Mouse (Mus musculus) adrenal gland, postnatal 14 days (tissue): ENCODE results near the gene Lgr4. TPM values are rescaled to one million over a fixed set of nuclear protein-coding genes. Genes with fewer than 3 reads are reported as not detected.
"Not testable (repeated sequence)": the region's sequence is repeated elsewhere in the genome, so short reads cannot be mapped to it uniquely, and the experiment has no call there.

ENCODE experiments used
- DNase-seq: peaks from one replicate; pipeline ENCODE4 v3.0.0; 2021; ENCODE audit warnings: mixed read lengths
- long read RNA-seq, 2 experiments: library from polyadenylated mRNA; stranded (forward); transcript quantifications; one replicate each; pipeline ENCODE4 v2.0.0; 2021
- total RNA-seq: library from RNA; stranded (reverse); gene quantifications from 2 replicates; pipeline ENCODE4 v1.2.3, GENCODE M21; 2021

Gene Lgr4
- 109 and 125 TPM in 2 replicates for total RNA-seq
- long read RNA-seq, experiment 1, full-length matches to known transcripts: 39 of 49 reads
- long read RNA-seq, experiment 1, partial matches to known transcripts: 1 of 49 reads
- long read RNA-seq, experiment 1, other reads (novel, unspliced or antisense): 9 of 49 reads
- long read RNA-seq, experiment 2, full-length matches to known transcripts: 21 of 31 reads
- long read RNA-seq, experiment 2, partial matches to known transcripts: 1 of 31 reads
- long read RNA-seq, experiment 2, other reads (novel, unspliced or antisense): 9 of 31 reads

DNA sequence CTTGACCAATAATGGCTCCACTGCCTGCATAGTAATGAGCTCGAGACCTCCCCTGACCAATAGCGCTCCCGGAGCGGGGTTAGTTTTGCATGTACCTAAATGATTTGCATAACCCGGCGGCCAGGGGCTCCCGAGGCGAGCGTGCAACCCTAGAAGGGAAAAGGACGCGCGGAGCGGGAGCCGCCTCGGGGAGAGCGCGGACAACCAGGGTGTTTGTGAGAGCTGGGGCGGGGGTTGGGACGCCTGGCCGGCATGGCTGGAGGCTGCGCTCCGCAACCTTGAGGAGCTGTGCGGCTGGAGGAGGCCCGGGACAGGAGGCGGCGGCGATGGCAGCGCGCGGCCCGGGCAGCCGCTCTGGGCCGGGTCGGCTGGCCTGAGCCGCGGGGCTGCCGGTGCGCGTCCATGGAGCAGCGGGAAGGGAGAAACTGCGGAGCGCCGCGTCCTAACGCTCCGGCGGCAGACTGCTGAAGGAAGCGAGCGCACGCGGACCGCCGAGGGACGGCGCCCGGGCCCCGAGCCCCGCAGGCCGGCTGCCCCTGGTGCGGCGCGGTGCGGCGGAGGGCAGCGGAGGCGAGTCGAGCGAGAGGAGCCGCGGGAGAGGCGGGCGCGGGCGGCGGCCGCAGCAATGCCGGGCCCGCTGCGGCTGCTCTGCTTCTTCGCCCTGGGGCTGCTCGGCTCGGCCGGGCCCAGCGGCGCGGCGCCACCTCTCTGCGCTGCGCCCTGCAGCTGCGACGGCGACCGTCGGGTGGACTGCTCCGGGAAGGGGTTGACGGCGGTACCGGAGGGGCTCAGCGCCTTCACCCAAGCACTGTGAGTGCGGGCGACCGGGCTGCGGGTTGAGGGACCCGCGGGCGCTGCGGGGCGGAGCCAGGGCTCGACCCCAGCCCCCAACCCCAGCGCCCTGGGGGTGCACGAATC lies at the start of gene Lgr4:
TSS of gene Lgr4 (plus strand) at position 152 of the 918 bp plus-strand sequence.
- DNase-seq: peak; percentile 98

DNA sequence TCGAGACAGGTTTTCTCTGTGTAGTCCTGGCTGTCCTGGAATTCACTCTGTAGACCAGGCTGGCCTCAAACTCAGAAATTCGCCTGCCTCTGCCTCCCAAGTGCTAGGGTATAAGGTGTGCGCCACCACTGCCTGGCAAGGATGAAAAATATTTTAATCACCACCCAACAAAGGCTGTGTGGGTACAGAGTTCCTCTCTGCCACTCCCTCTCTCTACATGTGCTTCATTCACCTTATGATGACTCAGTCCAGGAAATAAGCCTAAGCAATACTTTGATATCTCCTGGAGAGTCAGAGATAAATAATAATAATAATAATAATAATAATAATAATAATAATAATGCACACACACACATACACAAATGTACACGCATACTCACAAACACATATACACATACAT lies 38.0 kb upstream of the Lgr4 start:
- not testable (repeated sequence) for DNase-seq

DNA sequence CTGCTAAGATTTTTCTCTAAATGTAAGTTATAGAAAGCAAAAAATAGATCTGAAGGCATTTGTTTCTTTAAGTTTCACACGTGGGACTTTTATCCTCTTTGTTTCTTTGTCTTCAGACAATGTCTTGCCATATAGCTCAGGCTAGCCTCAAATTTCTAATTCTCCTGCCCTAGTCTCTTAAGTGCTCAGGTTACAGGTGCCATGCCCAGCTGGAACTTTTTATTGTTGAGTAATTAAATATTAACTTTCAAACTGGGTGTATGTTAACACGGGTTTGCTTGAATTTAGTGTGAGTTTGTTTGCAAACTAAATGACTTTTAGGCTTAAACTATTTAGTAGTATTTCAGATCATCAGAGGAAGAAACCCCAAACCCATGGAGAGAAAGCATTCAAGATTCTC lies 36.3 kb upstream of the Lgr4 start:
- no peak for DNase-seq

DNA sequence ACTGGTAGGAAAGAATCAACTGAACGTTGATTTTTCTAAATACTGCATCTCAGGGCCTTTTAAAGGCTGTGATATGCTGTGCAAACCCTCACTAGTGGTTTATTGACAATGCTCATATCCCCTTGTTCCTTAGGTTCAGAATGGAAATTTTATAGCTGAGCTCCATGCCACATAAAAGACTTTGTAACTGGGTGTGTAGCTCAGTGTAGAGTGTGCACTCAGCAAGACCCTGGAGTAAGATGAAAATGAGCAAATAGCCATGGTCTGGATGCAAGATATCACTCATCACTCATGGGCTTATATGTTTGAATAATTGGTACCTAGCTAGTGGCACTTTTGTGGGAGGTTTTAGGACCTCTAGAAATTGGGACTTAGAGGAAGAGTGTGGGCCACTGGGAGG lies 35.8 kb upstream of the Lgr4 start:
- no peak for DNase-seq

DNA sequence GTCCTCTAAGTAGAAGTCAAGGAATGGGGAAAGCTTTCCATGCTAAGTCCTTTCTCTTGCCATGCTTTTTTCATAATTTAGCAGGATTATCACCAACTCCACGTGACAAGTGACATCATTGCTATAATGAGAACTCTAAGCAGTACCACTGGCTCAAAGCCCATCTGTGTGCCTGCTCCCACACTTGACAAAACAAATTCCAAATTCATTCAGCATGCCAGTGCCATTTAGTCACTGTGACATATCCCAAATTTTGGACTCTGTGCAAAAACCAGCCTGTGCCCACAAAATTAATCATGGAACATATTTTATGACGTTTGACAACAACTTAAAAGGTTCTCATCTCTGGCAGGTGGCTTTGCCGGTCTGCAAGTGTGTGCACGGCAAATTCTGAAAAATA lies 33.3 kb upstream of the Lgr4 start:
- no peak for DNase-seq

DNA sequence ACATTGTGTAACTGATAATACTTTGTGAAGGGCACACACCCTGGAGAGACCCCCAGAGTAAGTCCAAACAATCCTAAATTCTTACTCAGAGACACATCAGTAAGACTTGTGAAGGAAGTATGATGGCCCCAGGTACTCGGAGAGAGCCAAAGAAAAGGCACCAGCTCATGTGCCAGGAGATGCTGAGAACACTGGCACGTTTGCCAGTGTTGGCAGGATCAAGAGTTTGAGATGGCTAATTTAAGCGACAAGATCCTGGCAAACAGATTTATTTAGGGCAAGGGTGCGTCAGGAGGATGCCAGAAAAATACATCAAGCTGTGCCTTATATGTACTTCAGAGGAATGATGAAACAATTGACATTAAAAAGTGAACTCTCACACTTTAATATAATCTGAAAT lies 32.9 kb upstream of the Lgr4 start:
- DNase-seq: no peak

DNA sequence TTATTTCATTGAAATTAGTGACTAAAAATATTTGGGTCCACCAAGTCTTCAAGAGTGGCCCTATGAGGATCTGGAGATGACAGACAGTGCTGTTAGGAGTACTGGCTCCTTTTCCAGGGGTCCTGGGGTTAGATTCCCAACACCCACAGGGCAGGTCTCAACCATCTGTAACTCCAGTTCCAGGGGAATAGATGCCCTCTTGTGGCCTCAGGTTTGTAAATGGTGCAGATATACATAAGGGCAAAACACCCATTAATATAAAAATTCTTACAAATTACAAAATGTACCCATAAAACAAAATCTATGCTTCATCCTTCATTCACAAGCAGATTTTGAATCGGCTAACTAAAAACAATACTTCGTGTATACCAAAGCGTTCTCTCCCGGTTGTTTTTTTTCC lies 27.4 kb upstream of the Lgr4 start:
- DNase-seq: no peak

DNA sequence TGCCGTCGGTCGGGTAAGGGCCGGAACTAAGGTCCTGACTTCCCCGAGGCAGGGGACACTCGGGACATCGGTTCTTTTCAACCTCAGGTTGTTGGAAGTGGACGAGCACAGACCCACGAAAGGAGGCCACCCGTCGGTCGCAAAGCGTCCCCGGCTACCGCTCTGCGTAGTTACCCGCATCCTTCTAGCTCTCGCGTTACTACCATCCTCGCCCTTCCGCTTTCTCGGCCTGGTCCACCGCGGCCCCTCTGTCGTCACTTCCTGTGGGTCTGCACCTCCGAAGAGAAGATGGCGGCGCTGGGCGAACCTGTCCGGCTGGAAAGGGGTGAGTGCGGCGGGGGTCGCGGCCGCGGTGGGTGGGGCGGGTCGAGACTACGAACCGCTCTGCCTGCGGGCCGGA lies 26.9 kb upstream of the Lgr4 start, which contains the start of gene Lin7c:
TSS of gene Lin7c (plus strand) at position 257 of the 400 bp plus-strand sequence.
- peak; percentile 97 for DNase-seq

DNA sequence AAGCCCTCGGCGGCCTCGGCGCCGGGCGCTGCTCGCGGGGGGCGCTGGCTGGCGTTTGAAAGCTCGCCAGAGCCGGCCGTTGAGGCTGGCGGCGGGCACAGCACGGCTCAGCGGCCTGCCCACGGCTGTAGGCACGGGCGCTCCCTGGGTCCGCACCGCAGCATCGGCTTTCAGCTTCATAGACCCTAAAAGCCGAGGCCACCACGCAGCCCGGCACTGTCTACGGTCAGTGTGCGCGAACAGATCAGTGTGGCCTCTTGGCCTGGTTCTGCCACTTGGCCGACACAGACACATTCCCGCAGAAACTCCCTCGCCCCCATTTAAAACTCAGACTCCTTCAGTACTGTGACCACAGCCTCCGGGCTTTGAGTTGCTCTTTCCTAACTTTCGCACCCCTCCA lies 26.4 kb upstream of the Lgr4 start:
- no peak for DNase-seq

DNA sequence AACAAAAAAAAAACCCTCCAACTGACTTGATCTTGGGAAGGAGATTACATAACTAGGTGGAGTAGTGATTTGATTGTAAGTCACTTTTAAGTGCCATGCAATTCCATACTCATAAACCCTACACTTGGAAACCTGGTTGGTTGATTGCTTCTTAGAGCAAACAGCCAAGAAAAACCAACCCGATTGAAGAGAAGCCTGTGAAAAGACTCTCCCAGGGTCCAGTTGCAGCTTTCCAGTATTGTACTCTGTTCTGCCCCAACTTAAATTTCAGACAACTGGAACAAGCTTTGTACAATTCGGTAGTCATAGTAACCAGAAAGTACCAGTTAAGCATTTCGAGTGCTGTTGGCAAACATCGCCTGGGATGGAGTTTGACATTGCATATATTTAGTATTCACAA lies 26.0 kb upstream of the Lgr4 start:
- DNase-seq: no peak

DNA sequence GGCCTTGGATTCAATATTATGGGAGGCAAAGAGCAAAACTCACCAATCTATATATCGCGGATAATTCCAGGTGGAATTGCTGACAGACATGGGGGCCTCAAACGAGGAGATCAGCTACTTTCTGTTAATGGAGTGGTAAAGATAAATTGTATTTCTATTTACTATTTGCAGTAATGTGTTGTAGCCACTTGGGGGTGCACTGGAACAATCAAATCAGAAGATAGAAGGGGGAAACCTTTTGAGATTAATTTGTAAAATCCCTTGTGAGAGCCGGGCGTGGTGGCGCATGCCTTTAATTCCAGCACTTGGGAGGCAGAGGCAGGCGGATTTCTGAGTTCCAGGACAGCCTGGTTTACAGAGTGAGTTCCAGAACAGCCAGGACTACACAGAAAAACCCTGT lies 21.1 kb upstream of the Lgr4 start:
- no peak for DNase-seq

DNA sequence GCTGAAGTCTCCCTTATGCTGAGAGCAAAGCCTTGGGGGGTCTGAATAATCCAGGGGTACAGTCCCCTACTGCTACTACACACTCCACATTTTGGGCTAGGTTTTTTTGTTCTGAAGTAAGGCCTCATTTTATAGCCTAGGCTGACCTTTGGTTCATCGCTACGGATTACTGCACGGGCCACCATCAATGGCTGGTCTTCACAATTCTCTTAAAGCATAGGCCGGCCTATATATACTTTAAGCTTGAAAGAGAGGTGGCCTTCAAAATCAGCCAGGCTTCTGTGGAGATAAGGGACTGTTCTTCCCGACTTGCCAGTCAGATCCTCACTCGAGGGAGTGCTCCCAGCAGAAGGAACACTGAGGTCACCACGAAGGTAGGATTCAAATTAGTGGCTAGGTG lies 14.6 kb upstream of the Lgr4 start:
- DNase-seq: no peak

DNA sequence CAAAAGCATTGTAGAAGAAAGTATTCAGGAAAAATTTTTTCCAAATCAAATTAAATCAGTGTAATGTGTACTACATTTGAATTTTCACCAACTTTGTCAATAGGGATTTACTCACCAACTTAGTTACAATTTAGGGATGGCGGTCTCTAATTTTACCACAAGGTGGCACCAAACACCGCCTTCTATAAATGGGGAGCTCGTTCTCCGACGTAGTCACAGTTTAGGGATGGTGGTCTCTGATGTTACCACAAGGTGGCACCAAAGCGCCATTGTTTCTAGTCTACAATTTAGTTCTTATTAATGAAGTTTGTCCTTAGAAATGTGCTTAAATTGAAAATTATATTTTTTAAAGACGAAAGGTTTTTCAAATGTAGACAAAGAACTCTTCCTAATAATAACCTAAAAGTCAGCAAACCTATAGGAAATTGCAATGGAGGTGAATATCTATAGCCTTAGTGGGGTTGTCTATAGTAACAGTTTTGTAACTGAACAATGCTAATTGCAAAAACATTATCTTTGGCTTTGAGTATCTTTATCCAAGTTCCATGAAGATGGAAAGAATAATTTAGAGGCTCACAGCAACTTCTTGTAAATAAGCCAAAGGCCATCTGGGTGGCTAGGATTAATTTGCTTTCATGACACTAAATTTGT lies 13.2 kb upstream of the Lgr4 start:
- peak; percentile 91 for DNase-seq

DNA sequence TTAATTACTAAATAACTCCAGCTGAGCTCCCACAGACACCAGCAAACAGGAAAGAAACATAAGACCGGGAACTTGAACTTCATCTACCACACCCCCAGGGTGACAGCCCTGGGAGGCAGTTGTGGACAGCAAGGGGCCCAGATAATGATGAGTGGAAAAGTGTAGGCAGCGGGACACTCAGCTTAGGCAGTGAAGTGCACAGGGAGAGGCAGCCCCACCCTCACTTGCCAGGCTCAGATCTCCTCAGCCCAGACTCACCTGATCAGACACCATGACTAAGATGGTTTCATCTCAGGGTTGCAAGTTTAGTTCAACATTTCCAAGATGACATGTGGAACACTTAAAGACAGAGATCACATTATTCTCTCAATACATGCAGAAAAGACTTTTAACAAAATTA lies 8.3 kb upstream of the Lgr4 start:
- DNase-seq: no peak

DNA sequence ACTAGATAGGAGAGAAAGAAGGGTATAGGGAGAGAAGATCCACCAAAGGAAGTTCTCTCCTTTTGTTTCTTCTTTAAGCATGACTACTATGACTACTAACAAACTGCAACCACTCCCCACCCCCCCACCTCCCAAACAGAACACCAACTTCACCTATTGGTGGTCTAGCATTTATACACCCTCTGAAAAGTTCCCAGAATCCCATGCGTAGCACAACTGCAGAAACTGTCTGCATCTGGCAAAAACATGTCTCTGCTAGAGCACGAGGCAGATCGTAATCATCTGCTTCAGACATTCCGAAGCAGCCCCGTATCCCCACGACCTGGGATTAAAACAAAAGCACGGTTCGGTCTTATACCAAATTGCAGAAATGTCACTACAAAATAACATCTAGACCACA lies 5.2 kb upstream of the Lgr4 start:
- no peak for DNase-seq

DNA sequence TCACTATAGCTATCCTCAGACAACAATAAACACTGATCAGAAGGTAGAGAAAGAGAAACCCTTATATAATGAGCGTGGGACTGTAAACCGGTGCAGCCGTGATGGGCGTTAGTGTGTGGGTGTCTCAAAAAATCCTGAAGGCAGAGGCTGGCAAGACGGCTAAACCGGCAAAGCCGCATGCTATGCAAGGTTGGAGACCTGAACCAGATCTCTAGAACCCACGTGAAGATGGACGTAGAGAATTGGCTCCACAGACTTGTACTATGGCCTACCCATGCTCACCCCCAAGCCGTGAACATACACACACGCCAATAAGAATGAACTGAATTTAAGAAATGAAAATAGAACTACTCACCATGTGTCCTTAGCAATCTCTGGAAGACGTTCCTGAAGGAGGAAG lies 4.7 kb upstream of the Lgr4 start:
- DNase-seq: no peak

DNA sequence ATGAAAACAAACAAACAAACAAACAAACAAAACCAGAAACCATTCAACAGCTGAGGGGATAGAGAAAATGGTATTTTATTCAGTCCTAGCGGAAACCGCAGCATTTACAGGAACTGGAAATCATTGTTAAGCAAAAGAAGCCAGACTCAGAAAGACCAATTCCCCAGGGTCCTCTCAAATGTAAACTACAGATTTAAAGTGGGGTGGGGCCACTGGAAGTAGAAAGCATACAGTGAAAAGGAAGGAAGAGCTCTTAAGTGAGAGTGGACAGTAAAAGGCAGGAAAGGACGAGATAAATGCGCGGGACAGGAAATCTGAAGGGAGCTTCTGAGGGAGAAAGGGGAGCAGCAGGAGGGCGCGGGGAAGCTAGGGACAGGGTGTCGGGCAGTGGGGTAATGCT lies 4.2 kb upstream of the Lgr4 start:
- DNase-seq: no peak

DNA sequence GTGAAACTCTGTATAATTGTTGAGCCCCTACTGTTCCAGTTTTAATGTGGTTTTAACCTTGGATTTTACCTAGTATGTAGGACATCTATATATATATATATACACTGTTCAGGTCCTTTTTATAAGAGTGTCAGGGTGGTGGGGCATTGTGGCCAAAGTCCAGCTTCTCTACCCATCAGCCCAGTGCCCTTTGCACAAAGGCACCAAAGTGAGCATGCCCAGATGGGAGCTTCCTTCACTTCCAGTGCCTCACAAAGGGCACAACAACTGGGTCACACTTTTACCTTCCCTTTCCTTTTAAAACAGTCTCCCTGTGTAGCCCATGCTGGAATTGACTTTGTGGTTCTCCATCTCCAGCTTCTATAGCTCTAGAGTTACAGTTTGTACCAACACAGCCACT lies 2.8 kb upstream of the Lgr4 start:
- no peak for DNase-seq

DNA sequence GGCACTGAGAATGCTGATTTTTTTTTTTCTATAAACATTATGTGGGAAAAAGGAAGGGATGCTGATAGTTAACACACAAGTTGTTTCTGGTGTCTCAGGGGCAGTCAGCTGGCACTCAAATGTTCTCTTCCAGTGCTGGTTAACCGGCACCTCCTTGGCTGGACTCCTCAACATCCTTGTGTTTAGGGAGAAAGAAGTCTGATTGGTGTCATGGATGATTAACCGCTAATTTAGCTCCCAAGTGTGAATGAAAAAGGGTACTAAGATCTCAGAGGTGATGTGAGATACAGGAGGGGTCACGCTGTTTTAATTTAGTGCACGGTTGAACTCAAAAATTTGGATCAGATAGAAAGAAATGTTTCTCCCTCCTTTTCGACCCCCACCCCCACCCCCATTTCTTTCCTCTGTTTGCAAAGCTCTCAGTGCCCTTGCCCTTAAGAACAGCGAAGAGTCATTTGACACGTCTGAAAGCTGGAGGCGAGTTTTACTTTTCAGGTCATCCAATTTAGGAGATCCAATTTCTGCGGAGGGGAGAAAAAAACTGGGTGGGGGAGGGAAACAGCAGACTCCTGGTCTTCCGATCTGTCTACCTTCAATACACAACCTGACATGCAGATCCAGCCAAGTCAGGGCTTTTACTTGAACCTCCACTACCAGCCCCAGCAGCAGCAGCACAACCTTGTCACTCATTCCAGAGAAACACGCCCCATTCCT lies 508 bp upstream of the Lgr4 start:
- no peak for DNase-seq

DNA sequence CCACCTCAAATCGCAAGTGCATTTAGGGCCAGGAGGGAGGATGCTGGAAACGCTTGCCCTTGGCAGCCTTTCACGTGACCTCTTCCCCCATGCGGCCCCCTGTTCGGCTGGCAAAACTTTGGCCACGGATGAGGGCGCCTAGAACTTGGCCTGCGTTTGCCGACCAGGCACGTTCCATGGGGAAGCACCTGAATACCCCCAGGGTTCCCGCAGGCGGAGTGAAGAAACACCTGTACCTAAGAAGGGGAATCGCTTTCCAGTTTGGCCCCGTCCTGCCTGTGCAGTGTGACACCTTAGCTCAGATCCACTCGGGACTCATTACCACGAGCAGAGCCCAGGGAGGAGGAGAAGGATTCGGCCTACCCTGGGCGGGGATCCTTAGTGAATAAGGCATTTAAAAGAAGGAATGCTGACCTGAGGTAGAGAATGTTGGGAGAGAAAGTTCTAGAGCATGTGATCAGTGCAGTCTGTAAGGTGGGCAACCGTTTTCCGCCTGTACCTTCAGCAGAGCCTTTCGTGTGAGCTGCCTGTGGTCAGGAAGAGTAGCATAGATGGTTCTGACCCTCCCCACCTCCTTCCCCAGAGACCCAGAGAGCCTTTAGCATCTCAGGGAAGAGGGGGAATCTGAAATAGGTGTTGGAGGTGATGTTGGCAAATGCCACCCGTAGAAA lies 1.3 kb downstream of the Lgr4 start:
- DNase-seq: peak; percentile 58

DNA sequence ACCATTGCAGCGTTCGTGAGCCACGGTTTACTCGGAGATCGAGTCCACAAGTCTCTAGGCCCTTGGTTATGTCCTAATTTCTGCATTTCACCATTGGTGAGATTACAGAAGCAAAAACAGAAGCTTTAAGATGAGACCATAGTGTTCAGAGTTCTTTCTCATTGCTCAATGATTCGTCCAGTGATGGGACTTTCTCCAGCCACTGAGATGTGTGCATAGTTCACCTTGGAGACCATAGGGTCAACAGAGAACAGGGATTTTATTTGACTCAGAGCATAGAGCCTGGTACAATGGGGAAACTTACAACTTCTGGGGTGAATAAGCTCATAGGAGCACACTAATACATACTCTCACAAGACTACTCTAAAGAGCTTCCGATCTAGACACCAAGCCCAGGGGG lies 3.0 kb downstream of the Lgr4 start:
- no peak for DNase-seq
